Mouse (Mus musculus): ENCODE measurements around the gene Il10. TPM values are rescaled to one million over a fixed set of nuclear protein-coding genes. Genes with fewer than 3 reads are reported as not detected.

Gene Il10
- total and polyA plus RNA-seq, 3 experiments, result 236 to 903 (median 389) TPM

DNA sequence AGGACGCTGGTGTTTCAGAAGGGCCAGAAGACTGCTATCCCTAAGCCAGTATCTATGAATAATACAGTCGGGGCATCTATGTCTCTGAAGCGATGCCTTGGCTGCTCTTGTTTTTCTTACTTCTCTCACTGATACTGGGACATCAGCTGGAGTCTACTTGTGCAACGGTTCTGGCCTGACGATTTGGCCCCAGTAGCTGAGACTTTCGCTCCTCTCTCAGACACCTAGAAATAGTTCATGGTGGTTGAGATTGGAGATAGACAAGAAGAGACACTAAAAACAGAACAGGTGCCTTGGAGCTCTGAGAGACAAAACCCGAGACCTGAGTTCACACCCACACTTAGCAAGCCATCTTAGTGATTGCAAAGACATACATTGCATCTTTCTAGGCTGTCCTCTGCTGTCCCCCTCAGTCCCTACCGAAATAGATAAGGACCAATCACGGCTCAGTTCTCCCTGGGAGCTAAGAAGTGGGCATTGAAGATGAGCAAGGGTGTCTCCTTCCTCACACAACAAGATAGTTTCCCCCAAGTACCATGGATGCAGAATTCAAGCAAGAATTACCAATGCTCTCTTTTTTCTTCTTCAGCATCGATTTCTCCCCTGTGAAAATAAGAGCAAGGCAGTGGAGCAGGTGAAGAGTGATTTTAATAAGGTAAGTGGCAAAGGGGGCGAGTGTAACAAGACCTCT, 2.4 kb downstream of the Il10 start:
- no peak for DNase-seq (ENCODE audit: extremely low read depth)
- Histone ChIP-seq H3K4me1 (ENCODE audit: control insufficient read depth in 1 of 2, insufficient read depth in 2 of 2) (peaks cover 17 to 52% of the 10 kb centered on the region in 2 experiments), H3K4me2 (ENCODE audit: insufficient read depth, low read depth, poor library complexity, severe bottlenecking) (peak overlapping the region; percentile 66)

DNA sequence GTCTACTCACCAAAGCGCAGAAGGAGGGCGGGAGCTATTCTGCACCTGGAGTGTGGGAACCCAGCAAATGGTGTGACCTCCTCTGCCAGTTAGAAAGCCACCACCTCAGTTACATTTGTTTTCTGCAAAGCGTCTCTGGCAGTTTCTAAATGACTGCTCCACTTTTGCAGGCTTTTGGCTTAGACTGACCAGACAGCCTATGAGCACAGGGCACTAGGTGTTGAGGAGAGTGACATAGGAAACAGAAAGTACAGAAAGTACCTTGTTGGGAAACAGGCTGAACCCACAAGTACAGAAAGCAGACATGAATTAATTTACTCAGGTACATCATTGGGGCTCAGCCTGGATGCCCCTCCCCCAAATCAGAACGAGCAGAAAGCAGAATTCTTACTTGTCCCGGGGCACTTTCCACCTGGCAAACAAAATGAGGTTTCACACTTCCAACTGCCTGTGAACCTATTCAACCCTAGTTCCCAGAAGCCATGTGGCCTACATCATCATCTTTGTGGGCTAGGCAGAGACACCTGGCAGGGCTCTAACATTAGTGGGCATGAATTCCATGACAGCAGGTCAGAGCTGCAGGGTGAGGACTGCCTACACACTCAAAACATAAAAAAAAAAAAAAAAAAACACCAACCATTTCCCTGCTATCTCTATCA, 3.1 kb downstream of the Il10 start:
- DNase-seq (ENCODE audit: extremely low read depth), result peak; percentile 86
- dilution Hi-C loops (cut with MboI; ENCODE audit: extremely low pct_ligation_motif_present, extremely low pct_unique_long_range_greater_than_20kb, low sequenced_read_pairs) (no loop called here), in situ Hi-C loops (cut with MboI; ENCODE audit: low pct_ligation_motif_present, low pct_unique_long_range_greater_than_20kb, low sequenced_read_pairs) (no loop called here)
- Histone ChIP-seq H3K4me1 (ENCODE audit: control insufficient read depth in 1 of 2, insufficient read depth in 2 of 2) (peaks cover 13 to 48% of the 10 kb centered on the region in 2 experiments), H3K9ac (ENCODE audit: insufficient read depth, low read depth) (peak overlapping the region; percentile 87), H3K79me2 (replicated peaks; ENCODE audit: control insufficient read depth, extremely low read depth, insufficient read depth, poor library complexity, severe bottlenecking) (peaks cover 38% of the 10 kb centered on the region), H3K36me3 (replicated peaks in 1 of 2; ENCODE audit: control insufficient read depth in 1 of 2, insufficient read depth in 1 of 2, low read length in 1 of 2) (peaks cover 32 to 42% of the 10 kb centered on the region in 2 experiments), H3K4me2 (ENCODE audit: insufficient read depth, low read depth, poor library complexity, severe bottlenecking) (peak overlapping the region; percentile 85), H3K4me3 (replicated peaks in 1 of 3; ENCODE audit: low read depth in 2 of 3, low read length in 2 of 3, poor library complexity in 1 of 3) (peak overlapping the region; percentile 58 to 77 (median 64)), H3K9me3 (replicated peaks; ENCODE audit: low read length) (no peaks in the 10 kb centered on the region), H3K27me3 (replicated peaks) (no peaks in the 10 kb centered on the region), H3K27ac (ENCODE audit: insufficient read depth, low read depth) (peak overlapping the region; percentile 92)
- TF ChIP-seq IRF4 (IDR thresholded peaks at IDR 0.05; ENCODE audit: low read depth, low read length), result peak; percentile 95
- peak; percentile 94 for TF ChIP-seq JUND (conservative IDR thresholded peaks at IDR 0.05; ENCODE audit: low read depth, low read length)
- peak; percentile 84 for TF ChIP-seq EP300 (IDR thresholded peaks at IDR 0.05; ENCODE audit: low read length)
- TF ChIP-seq ETS1 (conservative IDR thresholded peaks at IDR 0.05; ENCODE audit: low read depth, low read length), result peak; percentile 84
- TF ChIP-seq ZC3H11A (IDR thresholded peaks at IDR 0.05; ENCODE audit: low read depth, low read length), result no peak
- peak; percentile 84 for TF ChIP-seq TCF12 (IDR thresholded peaks at IDR 0.05; ENCODE audit: low read depth, low read length)
- TF ChIP-seq RAD21 (IDR thresholded peaks at IDR 0.05; ENCODE audit: low read depth, low read length), result no peak; the same call in 1 of the 2 replicates
- peak; percentile 3; the same call in 1 of the 2 replicates for TF ChIP-seq HCFC1 (IDR thresholded peaks at IDR 0.05; ENCODE audit: low read depth, low read length)
- TF ChIP-seq ZNF384 (IDR thresholded peaks at IDR 0.05; ENCODE audit: low read depth, low read length), result peak; percentile 78
- TF ChIP-seq SMC3 (IDR thresholded peaks at IDR 0.05; ENCODE audit: low read depth, low read length), result peak; percentile 19
- no peak for TF ChIP-seq UBTF (IDR thresholded peaks at IDR 0.05; ENCODE audit: low read depth, low read length)
- TF ChIP-seq JUN (IDR thresholded peaks at IDR 0.05; ENCODE audit: insufficient read depth, low read depth, low read length), result peak; percentile 83
- TF ChIP-seq CHD1 (IDR thresholded peaks at IDR 0.05; ENCODE audit: low read depth, low read length), result 0 out of 2 replicates have a peak, but pooled peaks have one; percentile 2
- TF ChIP-seq KAT2A (IDR thresholded peaks at IDR 0.05; ENCODE audit: insufficient replicate concordance, low read length), result no peak

More for the DNA sequence above, 2.4 kb downstream of the Il10 start:
- no peaks in the 10 kb centered on the region for H3K27me3 ChIP-seq (replicated peaks)
- dilution Hi-C loops (cut with MboI; ENCODE audit: extremely low pct_ligation_motif_present, extremely low pct_unique_long_range_greater_than_20kb, low sequenced_read_pairs), result no loop called here
- H3K36me3 ChIP-seq (replicated peaks in 1 of 2; ENCODE audit: control insufficient read depth in 1 of 2, insufficient read depth in 1 of 2, low read length in 1 of 2), result peaks cover 32 to 42% of the 10 kb centered on the region in 2 experiments
- in situ Hi-C loops (cut with MboI; ENCODE audit: low pct_ligation_motif_present, low pct_unique_long_range_greater_than_20kb, low sequenced_read_pairs), result no loop called here
- H3K79me2 ChIP-seq (replicated peaks; ENCODE audit: control insufficient read depth, extremely low read depth, insufficient read depth, poor library complexity, severe bottlenecking), result peaks cover 38% of the 10 kb centered on the region
- H3K4me3 ChIP-seq (replicated peaks in 1 of 3; ENCODE audit: low read depth in 2 of 3, low read length in 2 of 3, poor library complexity in 1 of 3), result peak overlapping the region; percentile 58 to 77 (median 64)
- peak overlapping the region; percentile 92 for H3K27ac ChIP-seq (ENCODE audit: insufficient read depth, low read depth)
- no peaks in the 10 kb centered on the region for H3K9me3 ChIP-seq (replicated peaks; ENCODE audit: low read length)
- no peak for TF ChIP-seq ETS1 (conservative IDR thresholded peaks at IDR 0.05; ENCODE audit: low read depth, low read length)
- no peak for TF ChIP-seq ZC3H11A (IDR thresholded peaks at IDR 0.05; ENCODE audit: low read depth, low read length)
- TF ChIP-seq SMC3 (IDR thresholded peaks at IDR 0.05; ENCODE audit: low read depth, low read length), result no peak
- TF ChIP-seq JUN (IDR thresholded peaks at IDR 0.05; ENCODE audit: insufficient read depth, low read depth, low read length), result no peak
- no peak for TF ChIP-seq USF1 (IDR thresholded peaks at IDR 0.05; ENCODE audit: low read depth, low read length)
- peak; percentile 97 for TF ChIP-seq POLR2AphosphoS2 (IDR thresholded peaks at IDR 0.05; ENCODE audit: low read depth, low read length)
- peak; percentile 57; the same call in 1 of the 2 replicates for TF ChIP-seq MAX (IDR thresholded peaks at IDR 0.05; ENCODE audit: low read length)
- peak; percentile 83 for TF ChIP-seq SIN3A (IDR thresholded peaks at IDR 0.05; ENCODE audit: low read length)
- TF ChIP-seq RAD21 (IDR thresholded peaks at IDR 0.05; ENCODE audit: low read depth, low read length), result no peak
- TF ChIP-seq RCOR1 (conservative IDR thresholded peaks at IDR 0.05; ENCODE audit: low read depth, low read length), result peak; percentile 40
- TF ChIP-seq IRF4 (IDR thresholded peaks at IDR 0.05; ENCODE audit: low read depth, low read length), result no peak; the same call in 1 of the 2 replicates
- TF ChIP-seq MYC (IDR thresholded peaks at IDR 0.05; ENCODE audit: low read depth, low read length), result no peak
- no peak for TF ChIP-seq CTCF (conservative IDR thresholded peaks at IDR 0.05 in 1 of 2, IDR thresholded peaks at IDR 0.05 in 1 of 2; ENCODE audit: low read depth in 2 of 2, low read length in 2 of 2)
- no peak; the same call in 1 of the 2 replicates for TF ChIP-seq USF2 (conservative IDR thresholded peaks at IDR 0.05; ENCODE audit: low read depth, low read length)
- peak; percentile 17; the same call in 1 of the 2 replicates for TF ChIP-seq UBTF (IDR thresholded peaks at IDR 0.05; ENCODE audit: low read depth, low read length)
- no peak for TF ChIP-seq E2F4 (IDR thresholded peaks at IDR 0.05; ENCODE audit: insufficient replicate concordance, low read depth, low read length)
- TF ChIP-seq MAFK (IDR thresholded peaks at IDR 0.05; ENCODE audit: insufficient replicate concordance, low read length), result no peak
- TF ChIP-seq POLR2A (IDR thresholded peaks at IDR 0.05; ENCODE audit: low read depth, low read length), result peak; percentile 51
- 0 out of 2 replicates have a peak, but pooled peaks have one; percentile 37 for TF ChIP-seq KAT2A (IDR thresholded peaks at IDR 0.05; ENCODE audit: insufficient replicate concordance, low read length)
- no peak; the same call in 1 of the 2 replicates for TF ChIP-seq ELF1 (IDR thresholded peaks at IDR 0.05; ENCODE audit: low read depth, low read length)
- no peak; the same call in 1 of the 2 replicates for TF ChIP-seq MAZ (IDR thresholded peaks at IDR 0.05; ENCODE audit: low read depth, low read length)
- TF ChIP-seq MXI1 (IDR thresholded peaks at IDR 0.05; ENCODE audit: low read depth, low read length), result peak; percentile 15; the same call in 1 of the 2 replicates
- no peak for TF ChIP-seq TBP (conservative IDR thresholded peaks at IDR 0.05; ENCODE audit: low read depth, low read length)
- TF ChIP-seq NELFE (IDR thresholded peaks at IDR 0.05; ENCODE audit: low read depth, low read length), result no peak; the same call in 1 of the 2 replicates
- peak; percentile 65; the same call in 1 of the 2 replicates for TF ChIP-seq MEF2A (IDR thresholded peaks at IDR 0.05; ENCODE audit: borderline replicate concordance, low read depth, low read length)
- TF ChIP-seq BHLHE40 (IDR thresholded peaks at IDR 0.05; ENCODE audit: low read depth, low read length), result no peak
- no peak for TF ChIP-seq ZNF384 (IDR thresholded peaks at IDR 0.05; ENCODE audit: low read depth, low read length)
- TF ChIP-seq CHD2 (IDR thresholded peaks at IDR 0.05; ENCODE audit: low read length), result peak; percentile 47
- no peak for TF ChIP-seq JUND (conservative IDR thresholded peaks at IDR 0.05; ENCODE audit: low read depth, low read length)
- TF ChIP-seq PAX5 (IDR thresholded peaks at IDR 0.05; ENCODE audit: low read length), result no peak
- peak; percentile 91 for TF ChIP-seq ZMIZ1 (IDR thresholded peaks at IDR 0.05; ENCODE audit: low read depth, low read length)
- peak; percentile 22 for TF ChIP-seq HCFC1 (IDR thresholded peaks at IDR 0.05; ENCODE audit: low read depth, low read length)
- TF ChIP-seq TCF12 (IDR thresholded peaks at IDR 0.05; ENCODE audit: low read depth, low read length), result no peak
- peak; percentile 95 for TF ChIP-seq CHD1 (IDR thresholded peaks at IDR 0.05; ENCODE audit: low read depth, low read length)
- peak; percentile 27; the same call in 1 of the 2 replicates for TF ChIP-seq NRF1 (IDR thresholded peaks at IDR 0.05; ENCODE audit: low read depth, low read length)
- TF ChIP-seq GABPA (IDR thresholded peaks at IDR 0.05; ENCODE audit: insufficient replicate concordance, low read depth, low read length), result no peak
- peak; percentile 23; the same call in 1 of the 2 replicates for TF ChIP-seq EP300 (IDR thresholded peaks at IDR 0.05; ENCODE audit: low read length)
- no peak for TF ChIP-seq ZKSCAN1 (IDR thresholded peaks at IDR 0.05; ENCODE audit: borderline replicate concordance, low read depth, low read length)
- H3K9ac ChIP-seq (ENCODE audit: insufficient read depth, low read depth), result peak overlapping the region; percentile 87
